Mouse (Mus musculus) olfactory bulb, adult 2 months (tissue): Measurements from ENCODE around the gene Ecm1.

Experiments used
- CTCF ChIP-seq: fragments of 200-500 bp; IDR thresholded peaks from 2 replicates; pipeline ENCODE4 v1.5.1; 2012; ENCODE audit warnings: low read depth, mild to moderate bottlenecking, low read length, moderate library complexity; ENCODE audit not compliant: insufficient read depth
- POLR2A ChIP-seq: fragments of 200-500 bp; IDR thresholded peaks from 2 replicates; pipeline ENCODE4 v1.6.1; 2012; ENCODE audit warnings: mild to moderate bottlenecking, low read depth, low read length, moderate library complexity; ENCODE audit not compliant: insufficient read depth

DNA sequence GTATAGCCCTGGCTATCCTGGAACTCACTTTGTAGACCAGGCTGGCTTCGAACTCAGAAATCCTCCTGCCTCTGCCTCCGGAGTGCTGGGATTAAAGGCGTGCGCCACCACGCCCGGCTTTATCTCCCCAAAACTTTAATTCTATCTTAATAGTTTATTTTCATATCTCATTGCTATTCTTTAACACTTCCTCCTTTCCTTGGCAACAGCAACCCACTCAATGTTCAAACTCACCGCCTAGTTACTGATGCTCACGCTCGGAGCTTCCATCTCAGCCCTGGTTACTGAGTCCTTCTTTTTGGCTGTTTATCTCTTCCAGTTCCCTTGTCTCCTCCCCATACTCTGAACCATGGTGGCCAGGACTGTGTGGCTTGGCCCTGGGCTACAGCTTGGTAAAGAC is 7.1 kb downstream of the Ecm1 start:
- no peak for TF ChIP-seq CTCF
- TF ChIP-seq POLR2A, result no peak
